Mouse (Mus musculus) cerebellum, adult 9-11 months (tissue): Measurements from ENCODE around the gene Cyp26b1.

ENCODE experiments used
- DNase-seq: peaks from one replicate; pipeline ENCODE4 v3.0.0; 2022

Gene Cyp26b1

DNA sequence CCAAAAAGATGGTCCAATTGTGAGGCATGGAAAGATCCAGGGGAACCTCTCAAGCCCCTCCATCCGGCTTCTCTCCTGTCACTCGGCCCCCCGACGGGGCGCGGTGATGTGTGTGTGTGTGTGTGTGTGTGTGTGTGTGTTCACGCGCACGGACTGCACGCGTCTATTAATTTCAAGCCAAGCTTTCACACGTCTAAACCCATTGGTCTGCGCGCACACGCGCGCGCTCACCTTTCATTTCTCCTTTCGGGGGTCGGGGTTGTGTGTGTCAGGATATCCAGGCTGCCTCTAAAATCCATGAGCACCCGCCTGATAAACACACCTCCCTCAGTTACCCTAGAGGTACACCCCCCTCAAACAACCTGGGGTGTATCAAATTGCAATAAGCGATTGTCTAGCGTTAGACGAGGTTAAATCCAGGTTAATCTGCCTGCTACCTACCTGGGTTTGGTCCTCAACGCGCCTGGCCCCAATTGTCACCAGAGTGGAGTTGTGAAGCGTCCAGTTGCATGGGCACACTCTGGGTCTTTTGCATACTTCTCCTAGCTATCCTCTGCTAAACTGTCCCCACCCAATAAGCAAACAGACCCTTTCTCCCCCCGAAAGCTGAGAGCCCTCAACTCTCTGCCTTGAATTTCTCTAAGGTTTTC lies 7.0 kb downstream of the Cyp26b1 start:
- DNase-seq = no peak

DNA sequence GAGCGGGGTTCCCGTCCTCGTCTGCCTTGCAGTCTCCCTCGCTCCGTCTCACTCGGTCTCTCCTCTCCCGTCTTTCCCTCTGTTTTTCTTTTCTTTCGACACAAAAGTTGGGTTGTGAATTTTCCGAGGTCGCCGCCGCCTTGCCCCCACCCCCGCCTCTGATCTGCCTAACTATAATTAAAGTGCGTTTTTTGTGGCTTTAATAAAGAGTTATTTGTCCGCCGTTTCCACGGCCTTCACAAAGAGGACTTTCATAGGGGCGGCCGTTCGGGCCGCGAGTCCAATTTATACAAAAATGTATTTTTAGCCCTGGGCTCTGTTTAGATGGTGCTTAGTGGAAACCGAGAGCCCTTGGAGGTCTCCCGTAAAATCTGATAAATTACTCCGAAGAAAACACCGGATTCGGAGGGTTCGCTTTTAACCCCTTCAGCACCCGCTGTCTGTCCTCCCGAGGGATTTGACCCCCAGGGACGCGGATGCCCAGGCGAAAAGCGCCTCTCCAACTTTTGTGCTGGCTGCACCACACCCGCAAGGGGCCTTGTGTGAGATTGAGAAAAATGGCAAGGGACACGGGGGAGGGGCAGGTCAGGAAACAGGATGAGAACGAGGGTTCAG lies 7.9 kb downstream of the Cyp26b1 start:
- no peak for DNase-seq

DNA sequence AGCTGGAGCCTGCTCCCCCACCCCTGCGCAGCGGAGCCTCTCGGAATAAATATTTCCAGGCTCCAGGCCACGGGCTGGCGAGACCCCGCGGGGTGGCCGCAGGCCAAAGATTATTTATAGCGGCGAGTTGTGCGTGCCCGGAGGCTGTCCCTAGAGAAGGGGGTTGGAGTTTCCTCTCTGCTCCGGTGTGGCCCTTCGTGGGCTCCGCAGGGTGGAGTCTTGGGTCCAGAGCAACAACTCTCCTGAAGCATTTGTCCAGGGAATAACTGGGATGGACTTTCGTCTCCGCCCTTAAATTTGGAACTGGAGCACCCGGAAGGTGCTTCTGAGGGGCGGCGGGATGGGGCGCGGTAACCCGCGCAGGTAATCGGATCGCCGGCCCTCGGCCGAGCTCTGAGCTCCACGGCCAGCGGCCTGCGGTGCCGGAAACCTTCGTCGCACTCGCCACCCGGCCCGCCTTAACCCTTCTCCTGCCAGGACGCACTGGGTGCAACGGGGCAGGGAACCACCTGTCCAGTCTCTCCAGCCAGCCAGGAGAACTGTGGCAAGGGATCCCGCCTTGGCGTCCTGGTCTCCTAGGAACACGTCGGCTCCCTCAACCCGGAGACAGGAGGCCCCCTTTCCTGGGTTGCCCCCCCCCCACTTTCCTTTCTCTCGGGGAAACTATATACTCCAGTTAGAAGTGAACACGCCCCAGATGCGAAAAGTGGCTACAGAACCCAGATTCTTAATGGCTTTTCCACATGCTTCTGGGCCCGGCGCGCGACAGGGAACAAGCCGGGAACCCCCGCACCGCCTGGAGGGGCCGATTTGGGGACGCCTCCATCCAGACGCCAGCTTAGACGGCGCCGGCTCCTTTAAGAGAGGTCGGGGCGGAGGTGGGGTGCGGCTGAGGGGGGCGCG lies 8.7 kb downstream of the Cyp26b1 start:
- peak; percentile 0 for DNase-seq

DNA sequence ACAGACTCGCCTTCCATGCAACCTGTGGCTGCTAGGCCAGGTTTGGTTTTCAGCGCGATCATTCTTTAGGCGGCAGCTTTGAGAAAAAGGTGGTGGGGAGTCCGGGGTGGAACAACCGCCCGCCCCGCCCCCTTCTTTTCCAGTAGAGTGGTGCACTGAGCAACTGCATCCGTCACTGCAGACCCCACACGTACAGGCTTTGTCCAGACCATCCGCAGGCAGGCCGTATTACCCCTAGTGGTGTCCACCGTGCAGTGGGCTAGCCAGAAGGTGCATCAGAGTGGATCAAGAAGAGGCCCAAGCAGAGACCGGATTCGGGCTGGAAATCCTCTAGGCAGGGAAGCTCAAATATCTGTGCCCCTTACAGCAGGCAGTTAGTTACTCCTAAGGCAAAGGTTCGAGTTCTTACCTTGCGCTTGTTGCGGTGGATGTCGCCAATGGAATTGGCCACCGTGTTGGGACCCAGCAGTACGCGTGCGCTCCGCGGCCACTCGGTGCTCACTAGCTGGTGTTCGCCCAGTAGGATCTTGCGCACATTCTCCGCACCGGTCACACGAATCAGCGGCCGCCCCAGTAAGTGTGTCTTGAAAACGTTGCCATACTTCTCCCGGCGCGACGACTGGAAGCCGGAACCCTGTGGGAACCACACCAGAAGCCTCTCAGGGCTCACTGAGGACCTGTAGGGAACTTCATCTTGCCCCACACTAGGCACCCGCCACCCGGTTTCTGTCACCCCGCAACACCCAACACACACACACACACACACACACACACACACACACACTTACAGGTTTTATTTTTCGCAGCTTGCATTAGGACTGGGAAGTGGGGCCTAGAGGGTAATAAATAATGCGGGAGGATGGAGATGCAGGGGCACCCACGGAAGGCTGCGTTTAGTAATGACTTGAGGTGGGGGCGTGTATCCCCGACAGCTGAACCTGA lies 9.6 kb downstream of the Cyp26b1 start:
- DNase-seq = peak; percentile 2

DNA sequence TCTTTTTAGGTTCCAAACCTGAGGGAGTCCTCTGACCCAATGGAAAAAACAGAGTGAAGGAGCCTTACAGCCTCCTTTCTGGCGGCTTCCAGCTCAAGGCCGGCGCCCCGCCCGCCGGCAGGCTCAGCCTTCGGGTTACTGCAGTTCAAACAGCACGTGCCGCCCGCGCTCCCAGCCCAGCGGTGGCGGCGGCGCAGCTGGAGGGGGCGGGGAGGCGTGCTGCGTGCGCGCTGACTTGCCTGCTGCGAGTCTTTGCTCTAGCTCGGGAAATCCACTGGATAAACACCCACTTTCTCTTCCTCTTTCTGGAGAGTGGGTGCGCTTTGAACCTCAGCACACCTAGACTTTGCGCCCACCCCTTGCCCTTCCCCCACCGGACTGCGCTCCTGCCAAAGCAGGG lies 10.3 kb downstream of the Cyp26b1 start:
- DNase-seq = peak; percentile 20

DNA sequence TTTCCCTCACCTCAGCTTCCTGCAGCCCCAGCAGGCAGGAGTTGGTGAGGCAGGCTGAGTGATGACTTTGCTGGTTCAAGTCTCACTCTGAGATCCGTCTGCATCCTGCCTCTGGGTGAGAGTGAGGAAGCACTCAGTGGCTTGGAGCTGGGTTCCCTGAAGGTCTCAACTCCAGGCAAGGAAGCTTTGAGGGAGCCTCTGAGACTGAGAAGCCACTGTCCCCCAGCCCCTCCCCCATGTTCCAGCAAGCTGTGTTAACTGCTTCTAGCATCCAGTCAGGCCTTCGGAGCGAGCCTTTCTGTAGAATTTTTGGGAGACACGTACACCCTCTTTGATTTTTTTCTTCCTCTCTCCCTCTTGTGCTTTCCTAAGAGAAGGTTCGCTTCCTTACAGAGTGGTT lies 10.9 kb downstream of the Cyp26b1 start:
- peak; percentile 0 for DNase-seq

DNA sequence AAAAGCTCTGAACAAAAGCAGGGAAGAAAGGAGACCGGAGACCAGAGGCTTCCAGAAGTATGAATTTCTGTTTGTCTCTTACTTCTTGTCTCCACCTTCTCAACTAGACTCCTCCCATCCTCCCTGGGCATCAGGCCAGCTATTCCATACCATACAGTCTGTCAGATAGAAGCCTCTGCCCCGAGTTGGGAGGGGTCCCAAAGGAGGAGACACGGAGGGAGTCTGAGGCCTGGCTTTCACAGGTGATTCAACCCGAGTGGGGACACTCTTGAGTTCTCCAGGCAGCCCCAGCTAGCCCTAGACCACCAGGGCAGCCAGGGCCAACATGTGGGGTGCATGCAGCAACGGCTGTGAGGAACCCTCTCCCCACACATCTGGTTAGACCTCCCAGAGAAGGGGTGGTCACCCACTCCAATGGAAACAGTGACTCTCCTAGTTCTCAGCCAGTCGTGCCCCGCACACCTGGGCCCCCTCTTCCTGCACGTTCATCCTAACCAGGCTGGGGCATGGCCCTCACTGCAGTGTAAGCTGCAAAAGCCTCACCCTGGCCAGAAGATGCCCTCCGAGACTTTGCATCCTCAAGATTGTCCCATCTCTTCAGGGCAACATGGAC lies 11.8 kb downstream of the Cyp26b1 start:
- DNase-seq = no peak

DNA sequence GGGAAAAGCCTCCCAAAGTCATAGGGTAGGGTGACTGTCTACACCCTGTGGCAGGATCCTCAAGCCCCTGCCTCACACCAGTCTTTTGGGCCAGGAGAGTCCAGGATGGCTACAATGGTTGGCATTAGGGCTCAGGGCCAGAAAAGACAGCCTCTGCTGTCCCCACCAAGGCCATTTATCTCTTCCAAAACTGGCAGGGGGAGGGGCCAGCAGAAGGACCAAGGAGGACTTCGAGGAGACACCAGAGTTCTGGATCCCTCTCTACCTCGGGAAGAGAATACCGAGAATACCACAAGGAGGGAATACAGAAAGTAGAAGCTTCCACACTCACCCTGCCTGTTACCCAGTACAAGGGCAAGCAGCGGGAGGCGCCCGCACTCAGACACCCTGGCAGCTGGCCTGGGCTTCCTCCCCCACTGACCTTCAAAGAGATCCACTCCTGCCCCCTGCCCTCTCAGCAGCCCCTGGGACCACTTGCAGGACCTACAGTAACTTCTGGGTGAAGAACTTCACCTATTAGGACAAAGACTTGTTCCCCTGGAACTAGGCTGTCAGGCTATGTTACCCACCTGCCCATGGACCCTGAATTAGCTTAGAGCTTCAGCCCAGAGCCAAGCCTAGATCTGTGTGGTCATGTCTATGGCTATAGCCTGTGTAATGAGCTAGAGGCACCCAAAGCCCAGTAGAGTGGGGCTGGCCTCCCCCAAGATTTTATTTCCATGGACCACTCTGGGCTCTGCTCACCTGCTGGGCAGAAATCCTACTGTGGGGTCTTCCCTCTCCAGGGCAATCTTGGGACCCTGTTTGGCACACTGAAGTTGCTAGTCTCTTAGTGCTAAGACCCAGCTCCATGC lies 12.5 kb downstream of the Cyp26b1 start:
- DNase-seq = no peak

DNA sequence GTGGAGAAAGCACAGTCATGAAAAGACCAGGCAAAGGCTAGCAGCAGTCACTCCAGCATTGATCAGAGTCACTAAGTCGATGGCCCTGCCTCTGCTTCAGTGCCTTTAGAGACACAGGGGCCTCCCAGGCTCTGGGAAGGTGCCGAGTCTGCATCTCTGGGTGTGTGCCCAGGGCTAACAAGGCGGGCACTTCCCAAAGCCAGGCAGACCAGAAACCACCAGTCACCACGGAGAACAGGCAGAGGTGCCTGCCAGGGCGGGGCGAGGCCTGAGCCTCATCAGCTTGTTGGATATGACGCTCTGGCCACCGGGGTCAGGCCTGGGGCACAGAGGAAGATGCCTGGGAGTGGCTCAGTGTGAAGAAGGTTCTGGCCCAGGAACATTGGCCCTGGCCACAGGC lies 14.2 kb downstream of the Cyp26b1 start:
- DNase-seq = no peak

DNA sequence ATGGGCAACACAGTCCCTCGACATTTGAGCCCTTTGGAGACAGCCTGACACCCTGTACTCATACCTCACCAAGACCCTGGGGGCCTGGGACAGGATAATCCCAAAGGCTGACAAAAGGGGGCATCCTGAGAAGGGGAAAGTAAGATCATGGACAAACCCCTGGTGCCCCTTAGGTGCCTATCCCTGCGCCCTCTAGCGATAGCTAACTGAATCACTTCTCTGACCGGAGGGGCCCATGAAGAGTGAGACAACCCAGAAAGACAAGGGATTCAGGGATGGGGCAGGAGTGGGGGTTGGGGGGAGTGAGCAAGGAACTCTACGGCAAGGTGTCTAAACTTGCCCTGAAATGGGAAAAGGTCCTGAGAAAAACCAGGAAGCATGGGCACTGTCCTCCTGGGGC lies 14.8 kb downstream of the Cyp26b1 start:
- no peak for DNase-seq

DNA sequence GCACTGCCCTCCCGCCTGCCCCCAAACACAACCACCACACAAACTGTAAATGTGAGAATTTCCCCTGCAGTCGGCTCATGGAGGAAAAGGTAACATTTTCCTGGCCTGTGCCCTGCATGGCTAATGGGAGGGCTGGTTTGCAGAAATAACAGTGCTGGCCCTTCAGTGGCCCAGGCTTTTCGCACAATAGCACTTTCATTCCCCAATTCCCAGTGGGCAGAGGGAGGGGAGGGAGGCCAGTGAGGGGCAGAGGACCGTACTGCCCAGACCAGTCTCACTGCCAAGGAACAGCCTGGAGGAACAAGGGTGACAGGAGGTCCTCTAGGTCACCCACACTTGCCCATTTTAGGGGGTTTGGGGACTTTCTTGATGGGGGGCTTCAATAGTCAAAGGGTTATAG lies 15.8 kb downstream of the Cyp26b1 start:
- DNase-seq = no peak

DNA sequence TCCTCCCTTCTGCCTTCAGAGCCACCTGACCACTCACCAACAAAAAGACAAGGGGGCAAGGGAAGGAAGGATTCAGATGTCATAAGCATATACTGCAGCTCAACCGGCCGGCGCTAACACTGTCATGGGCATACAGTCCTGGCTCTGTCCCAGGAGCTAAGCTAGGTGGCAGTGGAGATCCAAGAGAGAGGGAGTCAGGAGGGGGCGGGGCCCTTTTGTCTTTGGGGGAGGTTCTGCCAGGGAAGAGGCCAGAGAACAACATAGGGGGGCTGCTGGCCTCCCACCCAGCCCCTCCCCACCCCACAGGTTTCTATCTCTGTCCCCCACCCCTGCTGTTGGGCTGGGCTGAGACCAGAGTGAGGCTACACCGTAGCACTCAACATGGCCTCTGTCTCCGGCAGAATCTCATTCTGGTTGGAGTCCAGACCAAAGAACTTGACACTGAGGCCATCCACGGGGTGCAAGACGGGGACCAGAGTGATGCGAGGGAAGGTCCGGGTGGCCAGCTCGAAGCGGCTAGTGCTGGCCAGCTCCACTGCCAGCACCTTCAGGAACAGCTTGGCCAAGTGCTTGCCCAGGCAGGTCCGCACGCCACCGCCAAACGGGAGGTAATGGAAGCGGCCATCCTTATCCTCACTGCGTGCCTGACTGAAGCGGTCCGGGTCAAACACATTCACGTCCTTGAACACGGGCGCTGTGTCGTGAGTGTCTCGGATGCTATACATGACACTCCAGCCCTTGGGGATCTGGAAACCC lies 19.6 kb downstream of the Cyp26b1 start:
- no peak for DNase-seq

DNA sequence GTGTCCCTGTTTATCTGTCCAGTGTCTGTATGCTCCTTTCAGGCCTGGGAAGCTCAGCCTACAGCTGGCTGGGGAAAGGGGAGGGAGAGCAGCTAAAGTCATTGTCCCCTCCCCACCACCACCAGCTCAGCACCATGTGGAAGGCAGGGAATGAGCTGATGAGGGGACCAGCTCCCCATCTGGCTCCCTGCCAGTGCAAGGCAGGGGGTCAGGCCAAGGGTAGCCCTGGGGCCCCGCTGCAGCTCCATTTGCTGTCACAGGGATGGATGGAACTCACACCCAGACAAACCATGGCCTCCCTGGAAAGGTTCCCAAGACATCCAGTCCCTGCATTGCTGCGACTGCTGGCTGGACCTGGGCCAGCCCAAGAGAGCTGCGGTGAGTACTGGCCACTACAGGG lies 23.7 kb downstream of the Cyp26b1 start:
- DNase-seq = no peak

DNA sequence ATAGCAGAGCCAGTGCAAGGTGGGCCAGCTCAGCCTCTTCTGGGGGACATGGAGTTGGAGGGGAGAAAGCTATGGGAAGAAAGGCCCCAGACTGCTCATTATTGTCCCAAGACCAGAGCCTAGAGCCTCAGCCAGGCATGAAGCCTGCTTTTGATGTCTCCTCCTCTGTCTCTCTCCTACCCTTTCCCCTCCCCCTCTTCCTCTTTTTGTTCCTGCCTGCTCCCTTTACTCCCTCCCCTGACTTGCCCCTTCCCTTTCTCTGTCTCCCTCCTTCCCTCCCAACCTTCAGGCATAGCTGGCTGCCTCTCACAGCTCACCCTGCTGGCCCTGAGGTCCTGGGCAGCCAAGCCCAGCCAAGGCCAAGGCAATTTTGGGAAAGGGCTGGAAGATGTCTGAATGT lies 24.1 kb downstream of the Cyp26b1 start:
- DNase-seq = no peak

DNA sequence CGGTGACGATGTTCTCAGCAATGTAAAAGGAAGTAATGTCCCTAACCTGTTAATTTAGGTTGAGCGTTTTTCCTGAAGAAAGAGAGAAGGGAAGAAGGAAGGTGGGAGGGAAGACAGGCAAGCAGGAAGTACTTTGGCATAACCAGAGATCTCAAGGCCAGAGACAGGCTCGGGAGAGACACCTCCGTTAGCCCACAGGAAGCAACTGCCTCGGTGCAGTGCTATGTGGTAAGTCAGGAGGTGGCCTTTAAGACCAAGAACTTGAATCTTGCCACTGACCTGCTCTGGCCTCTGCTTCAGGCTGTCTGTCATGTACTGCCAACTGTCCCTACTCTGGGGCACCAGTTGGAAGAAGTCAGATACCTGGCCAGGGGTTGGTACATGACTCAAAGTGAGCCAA lies 24.8 kb downstream of the Cyp26b1 start:
- DNase-seq = no peak

DNA sequence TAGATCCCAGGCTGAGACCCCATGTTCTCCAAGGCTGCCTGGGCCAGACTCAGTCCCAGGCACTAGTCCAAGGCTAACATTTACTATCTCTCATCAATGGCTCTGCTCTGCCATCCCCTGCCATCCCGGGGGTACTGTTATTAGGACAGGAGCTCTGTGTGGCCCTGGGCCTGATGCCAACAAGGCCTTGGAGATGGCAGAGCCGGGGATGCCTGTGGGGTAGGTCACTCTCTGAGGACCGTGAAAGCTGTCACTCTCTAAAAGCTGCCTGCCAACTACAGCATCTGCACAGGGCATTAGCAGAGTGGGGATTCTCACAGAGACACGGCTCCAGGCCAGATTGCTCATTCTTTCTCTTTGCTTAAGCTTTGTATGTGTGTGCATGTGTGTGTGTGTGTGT lies 26.0 kb downstream of the Cyp26b1 start:
- no peak for DNase-seq

DNA sequence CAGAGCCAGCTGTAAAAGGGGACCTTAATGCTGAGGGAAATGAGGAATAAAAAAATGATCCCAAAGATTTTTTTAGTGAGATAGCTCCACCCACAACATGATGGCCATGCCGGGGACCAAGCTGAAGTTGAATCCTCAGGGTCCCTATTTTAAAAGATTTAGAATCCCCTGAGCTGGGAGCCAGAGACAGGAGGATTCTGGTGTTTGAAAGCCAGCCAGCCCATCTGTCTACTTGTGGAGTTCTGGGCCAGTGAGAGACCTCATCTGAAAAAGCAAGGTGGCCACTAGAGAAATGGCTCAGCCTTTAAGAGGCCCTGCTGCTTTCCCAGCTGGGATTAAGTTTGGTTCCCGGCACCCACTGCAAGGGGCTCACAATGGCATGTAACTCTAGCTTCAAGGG lies 26.9 kb downstream of the Cyp26b1 start:
- no peak for DNase-seq

DNA sequence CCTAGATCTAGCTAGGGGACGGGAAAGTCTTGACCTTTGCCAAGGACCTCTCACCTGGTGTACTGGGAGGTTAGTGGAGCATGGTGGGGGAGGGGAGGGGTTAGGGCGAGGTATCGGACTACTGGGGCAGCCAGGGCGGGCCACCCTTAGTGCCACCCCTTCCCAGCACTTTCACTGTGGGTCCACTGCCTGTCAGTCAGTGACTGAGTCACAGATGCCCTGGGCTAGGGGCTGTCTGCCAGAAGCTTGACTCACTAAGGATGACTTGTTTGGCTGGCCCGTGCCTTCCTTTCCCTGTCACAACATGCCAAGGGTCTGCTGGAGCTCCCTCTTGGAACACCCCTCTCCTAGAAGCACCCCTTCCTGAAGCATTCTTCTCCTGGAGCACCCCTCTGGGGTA lies 28.5 kb downstream of the Cyp26b1 start:
- no peak for DNase-seq

DNA sequence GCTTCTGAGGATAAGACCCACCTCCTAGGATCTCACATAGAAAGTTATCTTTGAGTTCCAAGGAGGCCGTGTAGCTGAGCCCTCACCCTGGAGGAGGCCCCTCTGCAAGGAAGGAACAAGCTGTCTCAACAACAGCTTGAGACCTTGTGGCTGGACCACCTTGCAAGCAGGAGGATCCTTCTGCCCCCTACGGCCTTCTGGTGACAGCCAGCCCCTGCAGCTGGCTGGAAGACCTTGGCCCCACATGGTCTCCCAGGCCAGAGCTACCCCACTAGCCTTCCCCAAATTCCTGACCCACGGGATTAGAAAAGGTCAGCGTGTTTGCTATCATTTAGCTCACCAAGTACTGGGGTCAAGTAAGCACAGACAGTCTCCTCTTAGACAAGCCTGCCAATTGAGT lies 30.8 kb downstream of the Cyp26b1 start:
- DNase-seq = no peak

DNA sequence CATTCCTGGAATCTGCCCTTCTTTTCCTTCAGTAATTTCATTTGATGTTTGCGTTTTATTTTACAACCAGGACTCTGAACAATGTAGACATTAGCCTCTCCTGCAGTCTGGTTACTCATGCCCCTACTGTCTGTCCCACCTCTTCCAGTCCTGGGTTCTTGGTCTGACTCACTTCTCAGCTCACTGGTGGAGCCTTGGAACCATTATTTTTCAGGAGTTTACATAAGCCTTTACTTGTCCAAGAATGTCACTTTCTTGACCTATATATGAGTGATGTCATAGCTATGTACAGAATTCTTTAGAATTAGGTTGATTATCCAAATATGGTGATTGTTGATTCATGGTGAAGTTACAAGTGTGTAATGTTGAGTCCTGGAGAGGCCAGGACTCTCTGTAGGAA lies 32.5 kb downstream of the Cyp26b1 start:
- no peak for DNase-seq
